Mouse (Mus musculus) embryonic facial prominence, embryonic 15.5 days (tissue): ENCODE measurements around the gene Polr3g. TPM values are rescaled to one million over a fixed set of nuclear protein-coding genes. Genes with fewer than 3 reads are reported as not detected.
"Not testable (repeated sequence)": the region's sequence is repeated elsewhere in the genome, so short reads cannot be mapped to it uniquely, and the experiment has no call there.

Experiments
- ATAC-seq: fragments of 200-750 bp; cut with Nextera tagmentation; 2 replicates; pipeline ENCODE4 v1.8.0; 2017; ENCODE audit warnings: low read depth, moderate TSS enrichment; ENCODE audit not compliant: insufficient number of reproducible peaks, low FRiP score, low TSS enrichment
- H3K27ac ChIP-seq: fragments of 300-500 bp; sonication (generic); replicated peaks from 2 replicates; pipeline ENCODE4 v1.5.1; 2015; ENCODE audit warnings: mild to moderate bottlenecking, inconsistent platforms
- H3K27me3 ChIP-seq: fragments of 300-500 bp; sonication (generic); 2 replicates; pipeline ENCODE4 v1.6.1; 2015; ENCODE audit warnings: inconsistent platforms
- H3K36me3 ChIP-seq: fragments of 300-500 bp; sonication (generic); 2 replicates; pipeline ENCODE4 v1.6.1; 2015; ENCODE audit warnings: mild to moderate bottlenecking, inconsistent platforms
- H3K4me1 ChIP-seq: fragments of 300-500 bp; sonication (generic); 2 replicates; pipeline ENCODE4 v1.6.1; 2015; ENCODE audit warnings: inconsistent platforms
- H3K4me2 ChIP-seq: fragments of 300-500 bp; sonication (generic); replicated peaks from 2 replicates; pipeline ENCODE4 v1.6.1; 2015; ENCODE audit warnings: mild to moderate bottlenecking, inconsistent platforms
- H3K4me3 ChIP-seq: fragments of 300-500 bp; sonication (generic); replicated peaks from 2 replicates; pipeline ENCODE4 v1.5.1; 2015; ENCODE audit warnings: mild to moderate bottlenecking, inconsistent platforms
- H3K9ac ChIP-seq: fragments of 300-500 bp; sonication (generic); 2 replicates; pipeline ENCODE4 v1.6.1; 2015; ENCODE audit warnings: inconsistent platforms
- H3K9me3 ChIP-seq: fragments of 300-500 bp; sonication (generic); replicated peaks from 2 replicates; pipeline ENCODE4 v1.6.1; 2016; ENCODE audit warnings: inconsistent platforms
- WGBS: fragments of 180-500 bp; shearing (Covaris S2); methylation state at CpG from one replicate; pipeline ENCODE4 v1.1.7; 2015; 5-methylcytosine and 5-hydroxymethylcytosine counted together
- polyA plus RNA-seq: library from polyadenylated mRNA; unstranded; fragments of >200 nt; fragmentation: Nextera tagmentation; extraction: Ambion mirVana; gene quantifications from 2 replicates; pipeline ENCODE4 v1.2.1, GENCODE M21; 2015

Gene Polr3g
- polyA plus RNA-seq, 1 experiment from 2014 or later = 29.5 TPM

DNA sequence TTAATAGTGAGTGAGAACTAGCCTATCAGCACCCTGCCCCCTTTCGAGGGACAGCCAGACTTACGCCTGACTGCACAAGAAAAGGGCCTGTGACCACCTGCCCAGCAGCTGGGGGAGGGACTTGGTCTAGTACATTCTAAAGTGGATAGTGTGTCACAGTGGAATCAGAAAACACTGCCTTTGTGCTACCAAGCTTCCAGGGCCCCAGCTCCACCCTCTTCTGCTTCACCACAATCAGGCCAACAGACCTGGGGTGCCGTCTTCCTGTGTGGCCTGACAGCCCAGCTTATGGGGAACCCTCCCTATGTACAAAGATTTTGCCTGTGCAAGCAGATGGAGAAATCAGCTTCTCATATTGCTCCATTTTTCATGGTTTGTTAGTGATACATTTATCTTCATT, 81.4 kb downstream of the Polr3g start:
- H3K4me1 ChIP-seq = peaks cover 8% of the 10 kb centered on the region
- peaks cover 17% of the 10 kb centered on the region for H3K27me3 ChIP-seq
- H3K4me2 ChIP-seq = no peak overlapping the region
- H3K4me3 ChIP-seq = no peak overlapping the region
- H3K36me3 ChIP-seq = no peaks in the 10 kb centered on the region
- WGBS = 28% methylated on average over 3 of the region's 3 CpGs
- H3K9ac ChIP-seq = no peak overlapping the region
- ATAC-seq = no peak
- H3K9me3 ChIP-seq = no peaks in the 10 kb centered on the region
- H3K27ac ChIP-seq = no peak overlapping the region

DNA sequence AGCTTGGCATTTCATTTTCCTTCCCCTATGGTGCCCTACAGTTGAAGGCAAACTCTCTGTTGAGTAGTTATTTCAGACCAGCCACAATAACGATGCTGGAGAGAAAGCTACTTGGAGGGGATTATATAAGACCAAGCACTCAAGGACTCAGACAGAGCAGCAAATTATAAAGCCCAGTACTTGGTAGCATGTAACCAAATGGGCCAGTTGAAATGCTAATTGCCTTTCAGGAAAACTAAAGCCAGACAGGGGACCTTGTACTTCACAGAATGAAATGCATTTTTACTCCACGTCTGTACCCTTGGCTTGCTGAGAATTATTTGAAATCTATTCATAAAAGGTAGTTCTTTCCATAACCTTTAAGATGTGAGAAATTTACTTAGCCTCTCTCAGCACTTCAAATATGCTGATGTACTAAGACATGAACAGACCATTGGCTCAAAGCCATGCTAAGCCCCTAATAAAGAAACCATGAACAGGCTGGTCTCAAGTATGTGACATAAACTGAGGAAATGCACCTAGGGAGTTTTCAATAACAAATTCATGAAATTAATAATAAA, 82.1 kb downstream of the Polr3g start:
- H3K27me3 ChIP-seq = peaks cover 13% of the 10 kb centered on the region
- WGBS = 42% methylated on average over 2 of the region's 2 CpGs
- H3K36me3 ChIP-seq = no peaks in the 10 kb centered on the region
- H3K4me2 ChIP-seq = no peak overlapping the region
- ATAC-seq = no peak
- H3K4me1 ChIP-seq = peaks cover 8% of the 10 kb centered on the region
- no peak overlapping the region for H3K9ac ChIP-seq
- no peak overlapping the region for H3K4me3 ChIP-seq
- no peak overlapping the region for H3K27ac ChIP-seq
- no peaks in the 10 kb centered on the region for H3K9me3 ChIP-seq

DNA sequence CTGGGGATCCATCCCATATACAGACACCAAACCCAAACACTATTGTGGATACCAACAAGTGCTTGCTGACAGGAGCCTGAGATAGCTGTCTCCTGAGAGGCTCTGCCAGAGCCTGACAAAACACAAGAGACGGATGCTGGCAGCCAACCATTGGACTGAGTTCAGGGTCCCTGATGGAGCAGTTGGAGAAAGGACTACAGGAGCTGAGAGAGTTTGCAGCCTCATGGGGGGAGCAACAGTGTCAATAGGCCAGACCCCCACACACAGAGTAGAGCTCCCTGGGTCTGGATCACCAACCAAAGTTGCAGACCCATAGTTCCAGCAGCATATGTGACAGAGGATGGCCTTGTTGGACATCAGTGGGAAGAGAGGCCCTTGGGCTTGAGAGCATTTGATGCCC, 83.0 kb downstream of the Polr3g start:
- H3K36me3 ChIP-seq, H3K4me1 ChIP-seq, H3K27ac ChIP-seq, H3K27me3 ChIP-seq, H3K9ac ChIP-seq, H3K9me3 ChIP-seq, H3K4me3 ChIP-seq, ATAC-seq, H3K4me2 ChIP-seq: not testable (repeated sequence)
- 86% methylated on average over 1 of the region's 1 CpGs for WGBS

Other genes starting within 250 kb of the Polr3g start
- 1.2 and 2.0 TPM in 2 replicates for gene Adgrv1, start 77.9 kb downstream of the Polr3g start, polyA plus RNA-seq
- gene Lysmd3, start 53.4 kb downstream of the Polr3g start, polyA plus RNA-seq = 25.2 and 25.8 TPM in 2 replicates
- 11.6 and 13.1 TPM in 2 replicates for gene Mblac2, start 328 bp upstream of the Polr3g start, polyA plus RNA-seq
- 200 and 205 TPM in 2 replicates for gene Cetn3, start 72.1 kb upstream of the Polr3g start, polyA plus RNA-seq